Mouse (Mus musculus) myocyte (in vitro differentiated cells): ENCODE results near the gene Avpi1.

Source experiments
- CEBPB ChIP-seq: IDR thresholded peaks from 2 replicates; pipeline ENCODE4 v1.6.1; 2011; ENCODE audit warnings: mild to moderate bottlenecking, moderate library complexity; ENCODE audit not compliant: poor library complexity, insufficient read depth, severe bottlenecking
- E2F4 ChIP-seq: IDR thresholded peaks from one replicate; pipeline ENCODE4 v1.6.1; 2011; ENCODE audit warnings: mild to moderate bottlenecking, control low read depth, moderate library complexity; ENCODE audit not compliant: insufficient read depth
- MAX ChIP-seq: IDR thresholded peaks from one replicate; pipeline ENCODE4 v1.6.1; 2011; ENCODE audit warnings: low read depth, mild to moderate bottlenecking, control low read depth
- MYOD1 ChIP-seq, 3 experiments: IDR thresholded peaks; one replicate each; pipeline ENCODE4 v1.6.1; 2011; ENCODE audit warnings: control low read depth in 2 of 3, low read depth in 2 of 3, mild to moderate bottlenecking in 2 of 3, moderate library complexity in 1 of 3; ENCODE audit not compliant: insufficient read length in 2 of 3, control insufficient read depth in 1 of 3
- MYOG ChIP-seq, 3 experiments: IDR thresholded peaks; one replicate each; pipeline ENCODE4 v1.6.1; 2011; ENCODE audit warnings: control low read depth in 2 of 3, low read depth in 2 of 3, mild to moderate bottlenecking in 2 of 3; ENCODE audit not compliant: insufficient read length in 2 of 3, control insufficient read depth in 1 of 3, insufficient read depth in 1 of 3
- POLR2A ChIP-seq: IDR thresholded peaks from one replicate; pipeline ENCODE4 v1.6.1; 2011; ENCODE audit warnings: low read depth, mild to moderate bottlenecking, control low read depth, moderate library complexity; ENCODE audit not compliant: insufficient read length
- POLR2AphosphoS2 ChIP-seq: IDR thresholded peaks from one replicate; pipeline ENCODE4 v1.6.1; 2011; ENCODE audit warnings: low read depth, control low read depth; ENCODE audit not compliant: insufficient read length
- REST ChIP-seq: IDR thresholded peaks from one replicate; pipeline ENCODE4 v1.6.1; 2011; ENCODE audit warnings: mild to moderate bottlenecking, control low read depth, moderate library complexity; ENCODE audit not compliant: insufficient read depth, insufficient read length
- SRF ChIP-seq: IDR thresholded peaks from one replicate; pipeline ENCODE4 v1.6.1; 2011; ENCODE audit warnings: low read depth; ENCODE audit not compliant: control insufficient read depth, insufficient read length
- TCF12 ChIP-seq: IDR thresholded peaks from one replicate; pipeline ENCODE4 v1.6.1; 2011; ENCODE audit warnings: mild to moderate bottlenecking, control low read depth; ENCODE audit not compliant: poor library complexity, insufficient read depth, severe bottlenecking
- TCF3 ChIP-seq: IDR thresholded peaks from one replicate; pipeline ENCODE4 v1.6.1; 2011; ENCODE audit warnings: low read depth, control low read depth; ENCODE audit not compliant: insufficient read length
- USF1 ChIP-seq: IDR thresholded peaks from one replicate; pipeline ENCODE4 v1.6.1; 2011; ENCODE audit warnings: low read depth, mild to moderate bottlenecking, control low read depth, moderate library complexity

DNA sequence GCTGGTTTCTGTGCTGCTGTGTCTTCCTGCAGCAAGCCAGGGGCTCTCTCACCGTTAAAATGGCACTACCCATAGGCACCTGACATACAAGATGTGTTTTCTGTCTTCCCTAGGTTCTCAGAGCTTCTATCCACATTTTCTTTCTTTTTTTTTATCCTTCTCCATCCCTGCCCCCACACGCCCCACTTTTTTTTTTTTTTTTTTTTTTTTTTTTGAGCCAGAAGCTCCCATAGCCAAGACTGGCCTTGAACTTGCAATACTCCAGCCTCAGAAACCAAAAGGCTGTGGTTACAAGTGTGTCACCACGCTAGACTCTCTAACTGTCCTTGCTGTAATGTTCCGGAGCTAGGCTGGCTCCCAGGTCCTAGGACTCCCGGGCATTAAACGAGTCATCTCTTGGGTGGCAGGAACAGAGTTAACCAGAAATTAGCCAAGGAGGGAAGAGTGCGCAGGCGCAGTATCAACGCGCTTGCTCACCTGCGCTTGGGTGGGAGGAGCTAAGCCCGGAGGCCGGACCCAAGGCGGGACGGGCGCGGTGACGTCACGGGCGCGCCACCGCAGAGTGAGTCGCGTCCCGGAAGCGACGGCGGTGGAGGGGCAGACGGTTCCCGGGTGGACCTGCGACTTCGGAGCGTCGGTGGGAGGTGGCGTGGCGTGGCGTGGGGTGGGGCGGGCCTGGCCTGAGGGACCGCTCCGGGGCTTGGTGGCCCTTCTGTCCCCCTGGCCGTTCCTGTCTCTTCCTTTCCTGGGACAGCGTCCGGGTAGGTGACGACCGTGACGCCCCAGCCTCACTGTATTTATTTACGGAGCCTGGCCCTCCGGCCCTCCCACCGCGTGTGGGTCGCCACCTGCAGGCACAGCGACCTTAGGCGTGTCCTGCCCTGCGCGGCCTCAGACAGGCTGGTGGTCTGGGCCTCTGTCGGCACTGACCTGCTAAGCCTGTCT, 41.4 kb upstream of the Avpi1 start:
- TF ChIP-seq CEBPB (no peak), POLR2A (peak; percentile 99), USF1 (no peak), SRF (peak; percentile 39), TCF3 (no peak), MYOG (IDR thresholded peaks at IDR 0.05; ENCODE audit: control insufficient read depth in 1 of 3, insufficient read depth in 1 of 3, insufficient read length in 2 of 3, low read depth in 2 of 3) (peak in 2 of 3 experiments; percentile 20 to 38), MAX (no peak), REST (no peak), POLR2AphosphoS2 (peak; percentile 93), TCF12 (no peak), E2F4 (no peak), MYOD1 (IDR thresholded peaks at IDR 0.05; ENCODE audit: control insufficient read depth in 1 of 3, insufficient read length in 2 of 3, low read depth in 2 of 3) (peak in 2 of 3 experiments; percentile 13 to 38)
